Mouse (Mus musculus) thymus, postnatal 0 days (tissue): ENCODE results near the gene Plet1. TPM values are rescaled to one million over a fixed set of nuclear protein-coding genes. Genes with fewer than 3 reads are reported as not detected.

ENCODE experiments used
- DNase-seq: peaks from one replicate; pipeline ENCODE4 v3.0.0-alpha.2; 2015; ENCODE audit warnings: low spot score
- polyA plus RNA-seq: library from polyadenylated mRNA; unstranded; fragments of >200 nt; fragmentation: Nextera tagmentation; extraction: Ambion mirVana; gene quantifications from 2 replicates; pipeline ENCODE4 v1.2.1, GENCODE M21; 2015

The Plet1 gene
- polyA plus RNA-seq, 1 experiment from 2014 or later, result 5.3 TPM

GRCm38 (mm10) chr9:50533791-50534190 is 39.5 kb downstream of the Plet1 start:
- DNase-seq, result no peak

DNA sequence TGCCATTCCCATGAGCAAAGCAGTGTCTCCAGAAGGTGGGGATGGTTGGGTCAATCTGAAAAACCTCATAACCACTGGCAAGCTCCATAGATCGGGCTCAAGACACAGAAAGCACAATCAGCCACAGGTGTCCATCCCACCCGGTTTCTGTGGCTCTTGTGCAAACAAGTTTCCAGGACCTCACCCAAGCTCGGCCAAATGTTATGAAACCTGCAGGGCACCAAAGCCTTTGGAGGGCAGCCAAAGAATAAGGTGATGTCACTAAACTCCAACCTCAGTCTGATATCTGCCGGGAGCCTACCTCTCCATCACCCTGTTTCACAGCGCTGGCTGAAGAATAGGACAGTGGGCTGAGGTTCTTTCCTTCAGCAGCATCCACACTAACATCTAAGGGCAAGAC is 41.6 kb downstream of the Plet1 start:
- no peak for DNase-seq

- DNase-seq, result no peak
Observed at GRCm38 (mm10) chr9:50536603-50537135, 42.3 kb downstream of the Plet1 start.

DNA sequence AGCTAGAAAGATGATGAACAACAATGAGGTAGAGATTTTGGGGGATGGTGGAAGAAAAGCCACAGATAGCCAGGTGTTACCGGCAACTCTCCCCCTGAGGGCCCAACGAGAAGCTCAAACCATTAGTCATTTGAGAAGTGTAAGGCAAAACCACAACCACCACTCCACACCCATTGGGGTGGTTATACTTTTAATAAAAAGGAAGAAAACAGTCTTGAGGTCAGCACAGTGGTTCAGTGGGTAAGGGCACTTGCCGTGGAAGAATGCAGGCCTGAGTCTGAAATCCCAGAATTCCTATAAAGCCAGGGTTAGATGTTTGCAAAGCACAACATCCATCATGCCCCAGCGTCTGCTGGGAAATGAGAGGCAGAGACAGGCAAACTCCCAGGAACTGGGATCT is 43.0 kb downstream of the Plet1 start:
- DNase-seq, result no peak

GRCm38 (mm10) chr9:50540170-50540569 is 45.8 kb downstream of the Plet1 start:
- no peak for DNase-seq

GRCm38 (mm10) chr9:50542401-50542800 is 48.1 kb downstream of the Plet1 start:
- no peak for DNase-seq

DNA sequence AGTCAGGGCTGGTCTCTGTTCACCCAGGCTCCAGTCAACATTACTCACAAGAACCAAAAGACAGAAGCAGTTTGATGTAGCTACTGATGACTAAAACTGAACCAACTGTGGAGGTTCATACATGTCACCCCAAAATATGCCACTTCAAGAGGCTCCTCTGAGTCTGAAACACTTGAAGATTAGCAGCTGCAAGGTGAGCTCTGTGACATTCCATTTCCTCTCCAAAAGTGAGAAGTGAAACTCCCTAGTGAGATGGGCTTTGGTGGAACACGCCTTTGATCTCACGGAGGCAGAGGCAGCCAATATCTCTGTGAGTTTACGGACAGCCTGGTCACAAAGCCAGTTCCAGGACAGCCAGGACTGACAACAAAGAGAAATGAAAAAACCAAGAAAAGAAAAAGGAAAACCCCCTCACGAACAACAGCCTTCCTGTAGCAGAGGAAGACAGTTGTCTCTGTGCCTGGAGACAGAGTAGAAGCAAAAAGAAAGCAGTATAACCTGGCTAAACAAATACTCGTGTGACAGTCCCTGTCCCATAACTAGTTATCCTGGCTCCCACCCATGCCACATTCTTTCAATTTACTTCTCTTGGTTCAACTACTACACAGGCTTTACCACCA is 53.6 kb downstream of the Plet1 start:
- peak; percentile 75 for DNase-seq

GRCm38 (mm10) chr9:50548936-50549335 is 54.6 kb downstream of the Plet1 start:
- DNase-seq, result no peak

DNA sequence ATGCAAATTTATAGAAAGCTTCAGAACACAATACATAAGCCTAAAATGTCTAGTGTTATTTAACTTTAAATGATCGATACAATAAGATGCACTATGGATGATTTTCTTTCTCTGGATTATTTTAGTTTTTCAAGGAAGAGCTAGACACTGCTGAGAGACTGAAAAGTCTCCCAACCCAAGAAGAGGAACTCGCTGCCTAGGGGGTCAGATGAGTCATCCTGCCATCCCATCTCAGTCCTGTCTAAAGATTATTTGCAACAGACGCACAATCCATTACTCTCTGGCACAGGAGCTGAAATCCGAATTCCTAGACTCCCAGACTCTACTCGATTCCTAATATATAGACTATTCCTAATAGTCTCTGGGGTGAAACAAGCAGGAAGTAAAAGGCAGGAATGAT is 57.9 kb downstream of the Plet1 start:
- no peak for DNase-seq

GRCm38 (mm10) chr9:50553547-50553946 is 59.2 kb downstream of the Plet1 start:
- no peak for DNase-seq

GRCm38 (mm10) chr9:50554241-50555093 is 60.1 kb downstream of the Plet1 start, which contains the start of gene Il18:
Gene Il18 (plus strand): TSS chr9:50554827.
- peak; percentile 23 for DNase-seq

DNA sequence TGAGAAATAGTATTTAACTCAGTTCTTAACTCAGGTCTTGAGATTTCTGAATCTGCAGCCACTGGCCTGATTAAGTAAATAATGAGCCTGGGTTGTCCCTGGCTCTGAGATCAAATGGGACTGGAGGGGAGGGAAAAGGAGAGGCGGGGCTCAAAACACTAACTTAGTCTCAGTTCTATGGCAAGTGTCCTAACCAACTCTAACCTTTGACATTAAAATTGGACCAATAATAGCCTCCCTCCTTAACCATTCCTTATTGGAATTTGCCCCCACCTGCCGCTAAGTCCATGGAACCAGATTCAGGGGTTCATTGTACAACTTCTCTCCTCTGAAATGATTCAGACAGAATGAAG is 60.7 kb downstream of the Plet1 start, which contains the start of gene Bco2:
TSS of gene Bco2 (minus strand) at position 88 of the 353 bp plus-strand sequence.
- DNase-seq, result no peak

Other genes starting within 250 kb of the Plet1 start
- 211 and 235 TPM in 2 replicates for gene Rpl10-ps3, start 149.6 kb upstream of the Plet1 start, polyA plus RNA-seq
- 141 and 158 TPM in 2 replicates for gene Pts, start 34.2 kb downstream of the Plet1 start, polyA plus RNA-seq
- gene Il18, start 60.3 kb downstream of the Plet1 start, polyA plus RNA-seq, result 25.7 and 28.5 TPM in 2 replicates
- gene Bco2, start 60.7 kb downstream of the Plet1 start, polyA plus RNA-seq, result 0.39 and 0.45 TPM in 2 replicates
- not detected in 2 replicates for gene Tex12, start 66.8 kb downstream of the Plet1 start, polyA plus RNA-seq
- 303 and 309 TPM in 2 replicates for gene Sdhd, start 109.3 kb downstream of the Plet1 start, polyA plus RNA-seq
- 282 and 312 TPM in 2 replicates for gene Timm8b, start 109.4 kb downstream of the Plet1 start, polyA plus RNA-seq
- 2.5 and 3.2 TPM in 2 replicates for gene Pih1d2, start 122.8 kb downstream of the Plet1 start, polyA plus RNA-seq
- 26.4 and 30.9 TPM in 2 replicates for gene Nkapd1, start 122.9 kb downstream of the Plet1 start, polyA plus RNA-seq
- 37.4 and 42.7 TPM in 2 replicates for gene Dlat, start 165.3 kb downstream of the Plet1 start, polyA plus RNA-seq
- gene Dixdc1, start 245.0 kb downstream of the Plet1 start, polyA plus RNA-seq, result 0.91 and 1.0 TPM in 2 replicates